Comparison of ENCODE assay signal across 34 mouse cellular contexts in genomic region chr1:73028741-73029140, GRCm38 (mm10). TPM values are rescaled to one million over a fixed set of nuclear protein-coding genes. Genes with fewer than 3 reads are reported as not detected.
"Had no signal": no experiment of that assay in that cellular context is flagged by ENCODE, and none has a peak within 500 bp of the region (broad histone marks: within the 10 kb centered on the region; RNA-seq: fewer than 3 reads in every experiment).

No protein-coding gene starts in this region.

- H3K36me3 ChIP-seq: limb, embryonic 12.5 days; limb, embryonic 15.5 days; neural tube, embryonic 12.5 days; neural tube, embryonic 15.5 days had no signal

- H3K4me2 ChIP-seq: limb, embryonic 12.5 days; limb, embryonic 15.5 days; liver, embryonic 11.5 days; lung, embryonic 14.5 days; midbrain, embryonic 11.5 days; neural tube, embryonic 12.5 days; neural tube, embryonic 15.5 days had no signal

- H3K9me3 ChIP-seq: limb, embryonic 12.5 days; limb, embryonic 15.5 days; neural tube, embryonic 12.5 days; neural tube, embryonic 15.5 days had no signal

- H3K4me1 ChIP-seq: limb, embryonic 12.5 days; limb, embryonic 15.5 days; neural tube, embryonic 12.5 days; neural tube, embryonic 15.5 days had no signal

- H3K9ac ChIP-seq: limb, embryonic 12.5 days; limb, embryonic 15.5 days; liver, embryonic 14.5 days; liver, postnatal 0 days; lung, embryonic 14.5 days; neural tube, embryonic 12.5 days; neural tube, embryonic 15.5 days had no signal

- H3K4me3 ChIP-seq: left cerebral cortex, adult 2 months; limb, embryonic 12.5 days; limb, embryonic 15.5 days; neural tube, embryonic 12.5 days; neural tube, embryonic 15.5 days had no signal

- H3K27ac ChIP-seq: kidney, postnatal 0 days; left cerebral cortex, adult 2 months; limb, embryonic 12.5 days; limb, embryonic 15.5 days; liver, embryonic 14.5 days; neural tube, embryonic 12.5 days; neural tube, embryonic 15.5 days had no signal

- ATAC-seq: liver, postnatal 0 days had no signal

- DNase-seq: kidney, adult 18-20 months; kidney, postnatal 25 days; layer of hippocampus, postnatal 36 days; left cerebral cortex, postnatal 4 days; liver, postnatal 0 days; lung, embryonic 14.5 days; lung, postnatal 14 days; lung, postnatal 4 days; midbrain, embryonic 14.5 days; right cerebral cortex, adult 18-20 months; right cerebral cortex, postnatal 14 days; right cerebral cortex, postnatal 4 days; thymus, adult 18-20 months; thymus, postnatal 36 days had no signal

- H3K27me3 ChIP-seq: limb, embryonic 15.5 days; neural tube, embryonic 12.5 days; neural tube, embryonic 15.5 days had no signal

RNA-seq across cellular contexts. Expression of gene Tnp1, which starts 13.0 kb away (rescaled TPM):
- total RNA-seq: layer of hippocampus, adult 8-10 months; layer of hippocampus, postnatal 10 days; layer of hippocampus, postnatal 36 days; left cerebral cortex, adult 2 months; left cerebral cortex, postnatal 14 days; left cerebral cortex, postnatal 4 days; megakaryocyte progenitor cell, adult 5-6 weeks; megakaryocyte-erythroid progenitor cell, adult 5-6 weeks; midbrain, postnatal 0 days had no signal
- polyA plus RNA-seq: kidney, embryonic 14.5 days; kidney, postnatal 0 days; large intestine, adult 2 months; limb, embryonic 12.5 days; limb, embryonic 15.5 days; liver, embryonic 11.5 days; liver, embryonic 14.5 days; liver, postnatal 0 days; lung, embryonic 14.5 days; midbrain, embryonic 11.5 days; midbrain, embryonic 14.5 days; midbrain, postnatal 0 days; neural tube, embryonic 12.5 days; neural tube, embryonic 15.5 days; stomach, embryonic 14.5 days; stomach, postnatal 0 days; urinary bladder, adult 2 months had no signal
